Mouse (Mus musculus): ENCODE data around the gene Zcchc4. TPM values are rescaled to one million over a fixed set of nuclear protein-coding genes. Genes with fewer than 3 reads are reported as not detected.
A peak's percentile ranks its signal among the peaks of the same experiment; 100 is the strongest.

Zcchc4 gene
- polyA plus RNA-seq, 1 experiment from 2014 or later, result 23.7 TPM

DNA sequence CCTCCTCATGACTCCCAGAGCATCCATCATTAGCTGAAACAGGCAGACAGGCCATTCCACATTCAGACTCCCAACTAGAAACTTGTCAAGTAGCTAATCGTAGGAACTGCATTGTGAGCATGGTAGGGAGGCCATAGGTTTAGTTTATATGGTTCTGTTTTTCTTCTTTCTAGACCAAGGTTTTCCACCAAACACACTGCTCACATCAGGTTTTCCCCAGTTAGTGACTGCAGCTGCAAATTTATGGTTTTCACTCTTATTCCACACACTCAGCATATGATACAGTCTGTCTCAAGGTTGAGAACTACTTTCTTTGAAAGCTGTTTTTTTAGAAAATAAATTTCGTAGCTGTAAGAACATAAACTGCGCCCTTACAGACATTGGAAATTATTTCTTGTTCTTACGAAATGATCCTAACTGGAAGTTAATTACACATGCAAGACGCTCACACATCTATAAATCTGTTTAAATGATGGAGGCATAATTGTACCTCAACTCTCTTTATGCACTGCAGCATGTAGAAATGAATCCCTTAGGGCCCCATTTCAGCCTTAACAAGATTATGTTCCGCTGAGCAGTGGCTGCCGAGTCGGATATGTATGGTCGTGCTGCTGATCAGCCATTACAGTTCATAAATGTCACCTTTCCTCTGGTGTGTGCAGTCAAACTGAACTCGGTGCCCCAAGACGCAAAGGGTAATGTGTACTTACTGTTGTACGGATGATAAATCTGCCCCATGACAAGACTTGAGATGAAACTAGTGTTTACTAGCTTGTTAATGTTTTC lies 93.9 kb downstream of the Zcchc4 start:
- H3K4me1 ChIP-seq (ENCODE audit: control insufficient read depth, insufficient read depth, low read length), result no peaks in the 10 kb centered on the region
- no peak overlapping the region for H3K4me3 ChIP-seq (ENCODE audit: low read depth, low read length)
- 69% methylated on average over 12 of the region's 12 CpGs for WGBS
- H3K9me3 ChIP-seq (ENCODE audit: control insufficient read depth, low read length), result no peaks in the 10 kb centered on the region
- no peak overlapping the region for H3K9ac ChIP-seq (ENCODE audit: low read length)
- H3K36me3 ChIP-seq (ENCODE audit: control insufficient read depth, insufficient read depth, low read length), result peaks cover 11% of the 10 kb centered on the region
- no peak for ATAC-seq (ENCODE audit: insufficient number of reproducible peaks, low FRiP score, low TSS enrichment, low read depth)
- no peak overlapping the region for H3K4me2 ChIP-seq (ENCODE audit: low read depth, severe bottlenecking)
- DNase-seq (ENCODE audit: low spot score), result no peak
- 0 out of 2 replicates have a peak overlapping the region, but pooled peaks have one; percentile 8 for H3K27ac ChIP-seq (replicated peaks; ENCODE audit: low read depth, low read length)
- H3K27me3 ChIP-seq (ENCODE audit: control insufficient read depth, insufficient read depth, low read length), result no peaks in the 10 kb centered on the region

DNA sequence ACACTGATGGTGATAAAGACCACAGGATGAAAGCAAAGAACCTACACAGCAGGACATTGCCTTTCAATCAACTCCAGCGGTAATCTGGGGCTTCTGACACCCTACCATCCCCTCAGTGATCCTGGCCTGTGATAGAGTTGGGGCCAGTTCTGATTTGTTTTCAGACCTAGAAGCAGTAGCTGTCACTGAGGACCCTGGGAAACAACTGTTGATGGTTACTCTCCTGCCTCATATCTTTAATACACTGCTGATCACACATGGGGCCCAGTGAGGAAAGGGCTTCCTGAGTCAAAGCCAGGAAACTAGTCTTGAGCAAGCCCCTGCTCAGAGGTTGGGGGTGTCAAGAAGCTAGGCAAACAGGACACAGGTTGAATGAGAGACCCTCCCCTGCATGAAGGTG lies 96.3 kb downstream of the Zcchc4 start:
- H3K9me3 ChIP-seq (ENCODE audit: control insufficient read depth, low read length), result no peaks in the 10 kb centered on the region
- ATAC-seq (ENCODE audit: insufficient number of reproducible peaks, low FRiP score, low TSS enrichment, low read depth) (no peak), DNase-seq (ENCODE audit: low spot score) (no peak)
- H3K4me2 ChIP-seq (ENCODE audit: low read depth, severe bottlenecking), result no peak overlapping the region
- H3K4me1 ChIP-seq (ENCODE audit: control insufficient read depth, insufficient read depth, low read length), result no peaks in the 10 kb centered on the region
- no peak overlapping the region for H3K27ac ChIP-seq (replicated peaks; ENCODE audit: low read depth, low read length)
- peaks cover 8% of the 10 kb centered on the region for H3K36me3 ChIP-seq (ENCODE audit: control insufficient read depth, insufficient read depth, low read length)
- no peak overlapping the region for H3K4me3 ChIP-seq (ENCODE audit: low read depth, low read length)
- no peak overlapping the region for H3K9ac ChIP-seq (ENCODE audit: low read length)
- H3K27me3 ChIP-seq (ENCODE audit: control insufficient read depth, insufficient read depth, low read length), result no peaks in the 10 kb centered on the region
- WGBS, result 0% methylated on average over 1 of the region's 1 CpGs

DNA sequence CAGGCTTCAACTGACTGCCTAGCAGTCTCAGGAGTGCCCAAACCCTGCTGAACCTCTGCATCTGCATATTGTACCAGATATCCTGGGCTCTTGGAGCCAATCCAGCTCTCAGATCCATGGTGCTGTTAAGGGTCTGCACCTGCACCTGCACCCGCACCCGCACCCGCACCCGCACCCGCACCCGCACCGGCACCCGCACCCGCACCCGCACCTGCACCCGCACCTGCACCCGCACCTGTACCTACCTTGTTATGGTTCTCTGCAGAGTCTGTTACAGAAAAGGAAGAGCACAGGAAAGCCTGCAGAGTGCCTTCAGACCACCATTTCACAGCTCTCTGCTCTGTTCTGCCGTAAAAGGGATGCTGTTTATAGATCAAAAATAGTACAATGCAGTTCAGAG lies 96.8 kb downstream of the Zcchc4 start:
- Histone ChIP-seq H3K9ac (ENCODE audit: low read length) (no peak overlapping the region), H3K27ac (replicated peaks; ENCODE audit: low read depth, low read length) (no peak overlapping the region), H3K4me2 (ENCODE audit: low read depth, severe bottlenecking) (no peak overlapping the region), H3K9me3 (ENCODE audit: control insufficient read depth, low read length) (no peaks in the 10 kb centered on the region), H3K27me3 (ENCODE audit: control insufficient read depth, insufficient read depth, low read length) (no peaks in the 10 kb centered on the region), H3K36me3 (ENCODE audit: control insufficient read depth, insufficient read depth, low read length) (peaks cover 6% of the 10 kb centered on the region), H3K4me1 (ENCODE audit: control insufficient read depth, insufficient read depth, low read length) (no peaks in the 10 kb centered on the region), H3K4me3 (ENCODE audit: low read depth, low read length) (no peak overlapping the region)
- ATAC-seq (ENCODE audit: insufficient number of reproducible peaks, low FRiP score, low TSS enrichment, low read depth) (no peak), DNase-seq (ENCODE audit: low spot score) (no peak)
- WGBS, result 94% methylated on average over 13 of the region's 13 CpGs

Other genes starting within 250 kb of the Zcchc4 start
- gene Lgi2, start 208.9 kb upstream of the Zcchc4 start, polyA plus RNA-seq (2014; fragmentation: Nextera tagmentation; extraction: Ambion mirVana), result 0.79 and 1.2 TPM in 2 replicates
- gene Sepsecs, start 105.7 kb upstream of the Zcchc4 start, polyA plus RNA-seq (2014; fragmentation: Nextera tagmentation; extraction: Ambion mirVana), result 6.4 and 7.7 TPM in 2 replicates
- gene Pi4k2b, start 33.8 kb upstream of the Zcchc4 start, polyA plus RNA-seq (2014; fragmentation: Nextera tagmentation; extraction: Ambion mirVana), result 22.8 TPM in 2 replicates
- gene Anapc4, start 58.6 kb downstream of the Zcchc4 start, polyA plus RNA-seq (2014; fragmentation: Nextera tagmentation; extraction: Ambion mirVana), result 129 and 133 TPM in 2 replicates

All from limb, embryonic 11.5 days (tissue).